Mouse (Mus musculus): ENCODE data around the gene Olfr311.

GRCm38 (mm10) chr11:58849731-58850130 is 10.7 kb downstream of the Olfr311 start:
- TF ChIP-seq JUND (IDR thresholded peaks at IDR 0.05; ENCODE audit: low read depth, low read length), result no peak
- TF ChIP-seq USF1 (IDR thresholded peaks at IDR 0.05; ENCODE audit: low read depth, low read length), result no peak
- TF ChIP-seq RAD21 (IDR thresholded peaks at IDR 0.05; ENCODE audit: low read depth, low read length), result no peak
- TF ChIP-seq CTCF (IDR thresholded peaks at IDR 0.05 in 2 of 3, conservative IDR thresholded peaks at IDR 0.05 in 1 of 3; ENCODE audit: control insufficient read depth in 1 of 3, insufficient read depth in 1 of 3, low read depth in 2 of 3, low read length in 3 of 3, poor library complexity in 1 of 3, severe bottlenecking in 1 of 3), result no peak
- no peak for TF ChIP-seq ZNF384 (IDR thresholded peaks at IDR 0.05; ENCODE audit: low read depth, low read length)
- TF ChIP-seq MAFK (IDR thresholded peaks at IDR 0.05; ENCODE audit: borderline replicate concordance, low read depth, low read length), result no peak
- TF ChIP-seq TCF12 (IDR thresholded peaks at IDR 0.05; ENCODE audit: low read depth, low read length), result no peak

All from MEL (cell line).